Mouse (Mus musculus) hindbrain, embryonic 13.5 days (tissue): ENCODE measurements at regions not wholly inside any gene's neighbourhood (a gene's known extent, or its start where the extent isn't known, plus 50 kb on each side); places are given as distances from the start of the nearest gene placed in this dataset.
"Not testable (repeated sequence)": the region's sequence is repeated elsewhere in the genome, so short reads cannot be mapped to it uniquely, and the experiment has no call there.

Experiments
- ATAC-seq: fragments of 200-750 bp; cut with Nextera tagmentation; 2 replicates; pipeline ENCODE4 v1.8.0; 2017; ENCODE audit warnings: moderate TSS enrichment; ENCODE audit not compliant: low FRiP score
- H3K27ac ChIP-seq: fragments of 300-500 bp; sonication (generic); 2 replicates; pipeline ENCODE4 v1.5.1; 2015; ENCODE audit warnings: inconsistent platforms, mild to moderate bottlenecking, moderate library complexity
- H3K27me3 ChIP-seq: fragments of 300-500 bp; sonication (generic); 2 replicates; pipeline ENCODE4 v1.6.1; 2015; ENCODE audit warnings: mild to moderate bottlenecking, inconsistent platforms
- H3K36me3 ChIP-seq: fragments of 300-500 bp; sonication (generic); 2 replicates; pipeline ENCODE4 v1.6.1; 2015; ENCODE audit warnings: mild to moderate bottlenecking, inconsistent platforms
- H3K4me1 ChIP-seq: fragments of 300-500 bp; sonication (generic); replicated peaks from 2 replicates; pipeline ENCODE4 v1.6.1; 2015; ENCODE audit warnings: inconsistent platforms
- H3K4me2 ChIP-seq: fragments of 300-500 bp; sonication (generic); 2 replicates; pipeline ENCODE4 v1.6.1; 2015; ENCODE audit warnings: inconsistent platforms, mild to moderate bottlenecking, moderate library complexity
- H3K4me3 ChIP-seq: fragments of 300-500 bp; sonication (generic); 2 replicates; pipeline ENCODE4 v1.5.1; 2015; ENCODE audit warnings: mild to moderate bottlenecking, inconsistent platforms
- H3K9ac ChIP-seq: fragments of 300-500 bp; sonication (generic); 2 replicates; pipeline ENCODE4 v1.6.1; 2015; ENCODE audit warnings: mild to moderate bottlenecking, inconsistent platforms
- H3K9me3 ChIP-seq: fragments of 300-500 bp; sonication (generic); 2 replicates; pipeline ENCODE4 v1.6.1; 2016; ENCODE audit warnings: inconsistent platforms
- whole genome bisulfite sequencing: fragments of 180-500 bp; shearing (Covaris S2); methylation state at CpG from one replicate; pipeline ENCODE4 v1.1.7; 2015; 5-methylcytosine and 5-hydroxymethylcytosine counted together

- peak; percentile 61 for ATAC-seq
- H3K9me3 ChIP-seq: no peaks in the 10 kb centered on the region
- no peaks in the 10 kb centered on the region for H3K36me3 ChIP-seq
- peak overlapping the region; percentile 62 for H3K27ac ChIP-seq
- H3K9ac ChIP-seq: peak overlapping the region; percentile 19; the same call in 1 of the 2 replicates
- no peaks in the 10 kb centered on the region for H3K27me3 ChIP-seq
- H3K4me1 ChIP-seq: peaks cover 12% of the 10 kb centered on the region
- peak overlapping the region; percentile 34 for H3K4me2 ChIP-seq
- 25% methylated on average over 12 of the region's 12 CpGs for WGBS
- H3K4me3 ChIP-seq: no peak overlapping the region
Measured at GRCm38 (mm10) chr4:94361528-94362217, 194.7 kb upstream of the Gm10306 start.

- Histone ChIP-seq H3K4me1 (peaks cover 12% of the 10 kb centered on the region), H3K4me3 (no peak overlapping the region), H3K36me3 (no peaks in the 10 kb centered on the region), H3K27me3 (no peaks in the 10 kb centered on the region), H3K9ac (no peak overlapping the region), H3K4me2 (no peak overlapping the region), H3K9me3 (no peaks in the 10 kb centered on the region), H3K27ac (no peak overlapping the region)
- 71% methylated on average over 4 of the region's 4 CpGs for WGBS
- ATAC-seq: no peak
Measured at GRCm38 (mm10) chr4:94365375-94365774, 191.0 kb upstream of the Gm10306 start.

- no peak for ATAC-seq
- no peak overlapping the region for H3K4me2 ChIP-seq
- no peak overlapping the region for H3K9ac ChIP-seq
- H3K27ac ChIP-seq: no peak overlapping the region
- no peaks in the 10 kb centered on the region for H3K36me3 ChIP-seq
- no peaks in the 10 kb centered on the region for H3K9me3 ChIP-seq
- no peak overlapping the region for H3K4me3 ChIP-seq
- WGBS: 87% methylated on average over 3 of the region's 3 CpGs
- H3K4me1 ChIP-seq: no peaks in the 10 kb centered on the region
- no peaks in the 10 kb centered on the region for H3K27me3 ChIP-seq
Measured at GRCm38 (mm10) chr4:94367174-94367573, 189.2 kb upstream of the Gm10306 start.

GRCm38 (mm10) chr4:94370981-94371380 is 185.4 kb upstream of the Gm10306 start:
- Histone ChIP-seq H3K27ac (no peak overlapping the region), H3K9ac (no peak overlapping the region), H3K27me3 (no peaks in the 10 kb centered on the region), H3K36me3 (no peaks in the 10 kb centered on the region), H3K4me3 (no peak overlapping the region), H3K4me1 (no peaks in the 10 kb centered on the region), H3K4me2 (no peak overlapping the region), H3K9me3 (no peaks in the 10 kb centered on the region)
- ATAC-seq: no peak
- 54% methylated on average over 6 of the region's 6 CpGs for WGBS

- no peaks in the 10 kb centered on the region for H3K4me1 ChIP-seq
- H3K4me2 ChIP-seq: no peak overlapping the region
- 96% methylated on average over 1 of the region's 1 CpGs for WGBS
- H3K9ac ChIP-seq: no peak overlapping the region
- no peaks in the 10 kb centered on the region for H3K27me3 ChIP-seq
- no peak overlapping the region for H3K4me3 ChIP-seq
- H3K27ac ChIP-seq: no peak overlapping the region
- ATAC-seq: no peak
- H3K9me3 ChIP-seq: no peaks in the 10 kb centered on the region
- H3K36me3 ChIP-seq: no peaks in the 10 kb centered on the region
Measured at GRCm38 (mm10) chr4:94376256-94376655, 180.1 kb upstream of the Gm10306 start.

- Histone ChIP-seq H3K27ac (no peak overlapping the region), H3K4me1 (no peaks in the 10 kb centered on the region), H3K4me3 (no peak overlapping the region), H3K4me2 (no peak overlapping the region), H3K36me3 (no peaks in the 10 kb centered on the region), H3K9me3 (no peaks in the 10 kb centered on the region), H3K9ac (no peak overlapping the region), H3K27me3 (no peaks in the 10 kb centered on the region)
- WGBS: 40% methylated on average over 7 of the region's 7 CpGs
- no peak for ATAC-seq
Measured at GRCm38 (mm10) chr4:94385703-94386102, 170.6 kb upstream of the Gm10306 start.

- H3K9ac ChIP-seq: no peak overlapping the region
- H3K27me3 ChIP-seq: no peaks in the 10 kb centered on the region
- no peak overlapping the region for H3K4me2 ChIP-seq
- no peak overlapping the region for H3K27ac ChIP-seq
- no peaks in the 10 kb centered on the region for H3K36me3 ChIP-seq
- H3K4me3 ChIP-seq: no peak overlapping the region
- no peaks in the 10 kb centered on the region for H3K4me1 ChIP-seq
- no peak for ATAC-seq
- 66% methylated on average over 2 of the region's 2 CpGs for WGBS
- H3K9me3 ChIP-seq: no peaks in the 10 kb centered on the region
Measured at GRCm38 (mm10) chr4:94388317-94388716, 168.0 kb upstream of the Gm10306 start.

GRCm38 (mm10) chr4:94394462-94394861 is 161.9 kb upstream of the Gm10306 start:
- Histone ChIP-seq H3K4me2 (no peak overlapping the region), H3K9ac (no peak overlapping the region), H3K4me3 (no peak overlapping the region), H3K27me3 (no peaks in the 10 kb centered on the region), H3K36me3 (no peaks in the 10 kb centered on the region), H3K27ac (no peak overlapping the region), H3K4me1 (no peaks in the 10 kb centered on the region), H3K9me3 (no peaks in the 10 kb centered on the region)
- 68% methylated on average over 2 of the region's 2 CpGs for WGBS
- ATAC-seq: no peak

GRCm38 (mm10) chr4:94397284-94397683 is 159.1 kb upstream of the Gm10306 start:
- ATAC-seq: no peak
- Histone ChIP-seq H3K9ac (no peak overlapping the region), H3K27me3 (no peaks in the 10 kb centered on the region), H3K4me3 (no peak overlapping the region), H3K4me1 (no peaks in the 10 kb centered on the region), H3K4me2 (no peak overlapping the region), H3K36me3 (no peaks in the 10 kb centered on the region), H3K27ac (no peak overlapping the region), H3K9me3 (no peaks in the 10 kb centered on the region)
- WGBS: 74% methylated on average over 2 of the region's 2 CpGs

GRCm38 (mm10) chr4:94406922-94407321 is 149.4 kb upstream of the Gm10306 start:
- H3K4me3 ChIP-seq: no peak overlapping the region
- H3K4me1 ChIP-seq: peaks cover 7% of the 10 kb centered on the region; the same call in 1 of the 2 replicates
- no peaks in the 10 kb centered on the region for H3K27me3 ChIP-seq
- ATAC-seq: no peak
- no peak overlapping the region for H3K4me2 ChIP-seq
- WGBS: 53% methylated on average over 1 of the region's 1 CpGs
- H3K27ac ChIP-seq: no peak overlapping the region
- H3K36me3 ChIP-seq: no peaks in the 10 kb centered on the region
- no peaks in the 10 kb centered on the region for H3K9me3 ChIP-seq
- no peak overlapping the region for H3K9ac ChIP-seq

- peak; percentile 52; the same call in 1 of the 2 replicates for ATAC-seq
- no peaks in the 10 kb centered on the region for H3K27me3 ChIP-seq
- H3K9me3 ChIP-seq: no peaks in the 10 kb centered on the region
- peaks cover 7% of the 10 kb centered on the region; the same call in 1 of the 2 replicates for H3K4me1 ChIP-seq
- WGBS: 71% methylated on average over 4 of the region's 4 CpGs
- H3K4me3 ChIP-seq: no peak overlapping the region
- H3K9ac ChIP-seq: no peak overlapping the region
- no peak overlapping the region for H3K27ac ChIP-seq
- H3K36me3 ChIP-seq: no peaks in the 10 kb centered on the region
- no peak overlapping the region for H3K4me2 ChIP-seq
Measured at GRCm38 (mm10) chr4:94407503-94407902, 148.8 kb upstream of the Gm10306 start.

- no peak for ATAC-seq
- H3K4me3 ChIP-seq: no peak overlapping the region
- H3K36me3 ChIP-seq: no peaks in the 10 kb centered on the region
- no peak overlapping the region for H3K27ac ChIP-seq
- no peak overlapping the region for H3K4me2 ChIP-seq
- H3K4me1 ChIP-seq: no peaks in the 10 kb centered on the region
- H3K27me3 ChIP-seq: no peaks in the 10 kb centered on the region
- 68% methylated on average over 2 of the region's 2 CpGs for WGBS
- no peaks in the 10 kb centered on the region for H3K9me3 ChIP-seq
- H3K9ac ChIP-seq: no peak overlapping the region
Measured at GRCm38 (mm10) chr4:94412661-94413060, 143.7 kb upstream of the Gm10306 start.

GRCm38 (mm10) chr4:94425525-94425924 is 130.8 kb upstream of the Gm10306 start:
- H3K36me3 ChIP-seq, H3K4me3 ChIP-seq, ATAC-seq, H3K4me2 ChIP-seq, H3K27me3 ChIP-seq, H3K27ac ChIP-seq, H3K4me1 ChIP-seq, H3K9ac ChIP-seq: not testable (repeated sequence)
- WGBS: 90% methylated on average over 10 of the region's 10 CpGs
- peaks cover 15% of the 10 kb centered on the region; the same call in 1 of the 2 replicates for H3K9me3 ChIP-seq
